Mouse (Mus musculus) midbrain, embryonic 16.5 days (tissue): ENCODE data around the gene Nhlh1. TPM values are rescaled to one million over a fixed set of nuclear protein-coding genes. Genes with fewer than 3 reads are reported as not detected.

Source experiments
- ATAC-seq: fragments of 200-750 bp; cut with Nextera tagmentation; 2 replicates; pipeline ENCODE4 v1.8.0; 2017; ENCODE audit warnings: moderate TSS enrichment
- H3K27ac ChIP-seq: fragments of 300-500 bp; sonication (generic); 2 replicates; pipeline ENCODE4 v1.5.1; 2014; ENCODE audit warnings: mild to moderate bottlenecking, low read length, mixed read lengths
- H3K27me3 ChIP-seq: fragments of 300-500 bp; sonication (generic); 2 replicates; pipeline ENCODE4 v1.6.1; 2014; ENCODE audit warnings: low read depth, low read length, mixed read lengths; ENCODE audit not compliant: control insufficient read depth, insufficient read depth
- H3K36me3 ChIP-seq: fragments of 300-500 bp; sonication (generic); 2 replicates; pipeline ENCODE4 v1.6.1; 2014; ENCODE audit warnings: mild to moderate bottlenecking, low read length, moderate library complexity, mixed read lengths; ENCODE audit not compliant: control insufficient read depth, insufficient read depth
- H3K4me1 ChIP-seq: fragments of 300-500 bp; sonication (generic); 2 replicates; pipeline ENCODE4 v1.6.1; 2014; ENCODE audit warnings: mild to moderate bottlenecking, low read length, mixed read lengths; ENCODE audit not compliant: control insufficient read depth, insufficient read depth
- H3K4me2 ChIP-seq: fragments of 300-500 bp; sonication (generic); 2 replicates; pipeline ENCODE4 v1.6.1; 2014; ENCODE audit warnings: mild to moderate bottlenecking, low read length, mixed read lengths
- H3K4me3 ChIP-seq: fragments of 300-500 bp; sonication (generic); 2 replicates; pipeline ENCODE4 v1.5.1; 2014; ENCODE audit warnings: low read depth, mild to moderate bottlenecking, low read length, moderate library complexity, mixed read lengths
- H3K9ac ChIP-seq: fragments of 300-500 bp; sonication (generic); 2 replicates; pipeline ENCODE4 v1.6.1; 2014; ENCODE audit warnings: low read depth, low read length, mixed read lengths
- H3K9me3 ChIP-seq: fragments of 300-500 bp; sonication (generic); replicated peaks from 2 replicates; pipeline ENCODE4 v1.6.1; 2014; ENCODE audit warnings: mild to moderate bottlenecking, low read length, mixed read lengths; ENCODE audit not compliant: control insufficient read depth, poor library complexity, severe bottlenecking
- WGBS: fragments of 180-500 bp; shearing (Covaris S2); extraction: QIAGEN DNeasy Blood & Tissue Kit; methylation state at CpG from one replicate; pipeline ENCODE4 v1.1.7; 2014; 5-methylcytosine and 5-hydroxymethylcytosine counted together
- polyA plus RNA-seq: library from polyadenylated mRNA; unstranded; fragments of >200 nt; fragmentation: Nextera tagmentation; extraction: Ambion mirVana; gene quantifications from 2 replicates; pipeline ENCODE4 v1.2.1, GENCODE M21; 2015

Nhlh1 gene
- polyA plus RNA-seq, 1 experiment from 2014 or later = 0.45 TPM

- peak; percentile 99 for ATAC-seq
- Histone ChIP-seq H3K9me3 (no peaks in the 10 kb centered on the region), H3K4me1 (peaks cover 17% of the 10 kb centered on the region), H3K4me2 (peak within 1 kb of the TSS; percentile 84), H3K27me3 (no peaks in the 10 kb centered on the region), H3K4me3 (peak within 1 kb of the TSS; percentile 77), H3K27ac (peak within 1 kb of the TSS; percentile 86), H3K36me3 (peaks cover 11% of the 10 kb centered on the region; the same call in 1 of the 2 replicates), H3K9ac (peak within 1 kb of the TSS; percentile 88)
- WGBS = under 1% methylated on average over 40 of the region's 40 CpGs
Measured at GRCm38 (mm10) chr1:172082101-172082898, 24.9 kb upstream of the Nhlh1 start, which contains the start of the genes Copa and Ncstn. TSS of gene Copa (plus strand) at chr1:172082529. TSS of gene Ncstn (minus strand) at chr1:172082795.

DNA sequence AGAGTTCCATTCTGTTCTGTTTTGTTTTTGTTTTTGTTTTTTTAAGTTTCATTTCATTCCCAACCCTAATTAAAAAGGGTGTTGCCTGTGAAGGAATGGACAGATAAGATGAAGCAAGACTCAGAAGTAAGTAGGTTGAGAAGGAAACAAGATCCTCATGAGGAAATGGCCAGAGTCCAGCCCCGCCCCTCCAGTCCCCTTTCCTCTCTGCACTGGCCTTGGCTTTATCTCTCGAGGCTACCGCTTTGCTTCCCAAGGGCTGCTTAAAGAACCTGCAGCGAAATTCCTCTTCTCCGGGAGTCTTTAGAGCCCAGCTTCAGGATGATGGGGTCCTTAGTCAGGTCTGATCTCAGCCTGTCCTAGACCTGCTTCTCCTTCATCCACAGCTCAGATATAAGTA is 20.6 kb upstream of the Nhlh1 start:
- H3K9me3 ChIP-seq = no peaks in the 10 kb centered on the region
- no peaks in the 10 kb centered on the region for H3K27me3 ChIP-seq
- no peak overlapping the region for H3K4me3 ChIP-seq
- peaks cover 4% of the 10 kb centered on the region for H3K4me1 ChIP-seq
- ATAC-seq = no peak
- H3K9ac ChIP-seq = no peak overlapping the region
- no peak overlapping the region for H3K4me2 ChIP-seq
- H3K27ac ChIP-seq = no peak overlapping the region
- peaks cover 28% of the 10 kb centered on the region for H3K36me3 ChIP-seq
- WGBS = 81% methylated on average over 5 of the region's 5 CpGs

GRCm38 (mm10) chr1:172072604-172073003 is 15.2 kb upstream of the Nhlh1 start:
- no peak for ATAC-seq
- peaks cover 60% of the 10 kb centered on the region for H3K36me3 ChIP-seq
- no peak overlapping the region for H3K4me3 ChIP-seq
- H3K9me3 ChIP-seq = no peaks in the 10 kb centered on the region
- H3K27ac ChIP-seq = no peak overlapping the region
- H3K4me1 ChIP-seq = no peaks in the 10 kb centered on the region
- no peak overlapping the region for H3K4me2 ChIP-seq
- H3K9ac ChIP-seq = no peak overlapping the region
- no peaks in the 10 kb centered on the region for H3K27me3 ChIP-seq
- WGBS = 96% methylated on average over 7 of the region's 7 CpGs

GRCm38 (mm10) chr1:172071556-172071955 is 14.2 kb upstream of the Nhlh1 start:
- Histone ChIP-seq H3K27me3 (no peaks in the 10 kb centered on the region), H3K4me3 (no peak overlapping the region), H3K36me3 (peaks cover 69% of the 10 kb centered on the region), H3K9me3 (no peaks in the 10 kb centered on the region), H3K4me2 (no peak overlapping the region), H3K4me1 (no peaks in the 10 kb centered on the region), H3K27ac (no peak overlapping the region), H3K9ac (no peak overlapping the region)
- 49% methylated on average over 4 of the region's 4 CpGs for WGBS
- no peak for ATAC-seq

DNA sequence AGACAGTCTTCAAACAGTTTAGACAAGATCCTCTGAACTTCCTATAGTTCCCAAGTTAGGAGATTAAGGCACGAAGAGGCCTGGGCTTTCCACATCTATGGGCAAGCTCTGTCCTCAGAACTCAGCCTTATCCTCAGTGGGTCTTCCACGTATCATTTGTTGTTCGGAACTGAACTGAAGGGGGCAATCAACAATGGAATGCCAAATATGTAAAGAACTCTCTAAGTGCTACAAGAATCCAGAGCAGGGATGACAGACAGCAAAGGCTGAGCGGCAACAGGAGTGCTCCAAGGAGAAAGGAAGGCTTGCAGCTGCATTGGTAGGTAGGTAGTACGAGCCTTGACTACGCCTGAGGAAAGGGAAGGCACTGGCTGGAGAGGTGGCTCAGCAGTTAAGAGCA is 12.9 kb upstream of the Nhlh1 start:
- 81% methylated on average over 6 of the region's 6 CpGs for WGBS
- Histone ChIP-seq H3K36me3 (peaks cover 72% of the 10 kb centered on the region), H3K9me3 (no peaks in the 10 kb centered on the region), H3K4me3 (no peak overlapping the region), H3K9ac (no peak overlapping the region), H3K27me3 (no peaks in the 10 kb centered on the region), H3K4me1 (no peaks in the 10 kb centered on the region), H3K4me2 (no peak overlapping the region), H3K27ac (no peak overlapping the region)
- ATAC-seq = no peak

DNA sequence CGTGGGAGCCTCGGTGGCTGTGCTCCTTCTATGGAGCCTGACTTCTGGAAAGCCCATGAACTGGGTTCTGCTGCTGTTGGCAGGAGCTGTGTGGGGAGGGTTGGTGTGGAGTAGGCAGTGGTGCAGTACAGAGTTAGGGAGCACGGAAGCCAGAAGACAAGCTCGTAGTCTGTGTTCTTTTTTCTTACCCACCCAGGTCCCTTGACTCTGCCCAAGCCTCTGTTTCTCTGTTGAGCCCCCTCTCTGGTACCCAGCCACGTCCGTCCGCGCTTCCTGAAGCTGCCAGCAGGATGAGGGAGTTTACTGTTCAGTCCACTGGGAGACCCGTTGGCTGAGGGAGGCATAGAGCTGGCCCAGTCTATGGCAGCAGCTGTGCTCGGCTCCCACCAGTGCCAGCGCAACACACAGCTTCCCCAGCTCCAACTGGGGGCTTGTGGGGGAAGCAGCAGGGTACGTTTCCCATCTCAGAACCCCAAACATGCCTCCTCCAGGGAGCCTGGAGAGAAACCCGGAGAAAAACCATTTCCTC is 7.3 kb upstream of the Nhlh1 start:
- no peak overlapping the region for H3K4me2 ChIP-seq
- no peaks in the 10 kb centered on the region for H3K27me3 ChIP-seq
- WGBS = 45% methylated on average over 13 of the region's 13 CpGs
- H3K9ac ChIP-seq = no peak overlapping the region
- no peaks in the 10 kb centered on the region for H3K9me3 ChIP-seq
- H3K4me3 ChIP-seq = no peak overlapping the region
- H3K36me3 ChIP-seq = peaks cover 38% of the 10 kb centered on the region
- H3K4me1 ChIP-seq = no peaks in the 10 kb centered on the region
- peak; percentile 70 for ATAC-seq
- H3K27ac ChIP-seq = 0 out of 2 replicates have a peak overlapping the region, but pooled peaks have one; percentile 10

- WGBS = 72% methylated on average over 4 of the region's 4 CpGs
- no peak overlapping the region for H3K4me2 ChIP-seq
- no peak overlapping the region for H3K4me3 ChIP-seq
- peaks cover 2% of the 10 kb centered on the region; the same call in 1 of the 2 replicates for H3K4me1 ChIP-seq
- peaks cover 25% of the 10 kb centered on the region for H3K36me3 ChIP-seq
- no peak overlapping the region for H3K9ac ChIP-seq
- no peaks in the 10 kb centered on the region for H3K27me3 ChIP-seq
- H3K27ac ChIP-seq = no peak overlapping the region
- H3K9me3 ChIP-seq = no peaks in the 10 kb centered on the region
- no peak for ATAC-seq
Measured at GRCm38 (mm10) chr1:172063291-172064023, 6.1 kb upstream of the Nhlh1 start.

DNA sequence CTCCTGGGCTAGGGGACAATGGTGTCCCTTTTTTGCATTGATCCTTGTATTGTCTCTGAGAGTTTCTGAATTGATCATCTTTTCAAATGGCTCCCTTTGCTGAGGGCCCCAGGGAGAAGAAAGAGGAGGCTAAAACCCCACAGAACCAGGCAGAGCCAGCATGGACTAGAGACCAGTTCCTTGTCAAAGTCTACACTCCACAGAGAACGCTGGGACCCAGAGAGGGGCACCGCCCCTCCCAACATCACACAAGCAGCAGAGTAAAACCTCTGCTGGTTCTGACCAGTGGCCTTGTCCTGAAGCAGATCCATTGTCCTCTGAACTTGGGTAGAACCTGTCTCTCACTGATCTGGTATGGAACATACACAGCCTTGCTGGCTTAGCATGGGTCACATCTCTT is 4.7 kb upstream of the Nhlh1 start:
- Histone ChIP-seq H3K9me3 (no peaks in the 10 kb centered on the region), H3K27me3 (no peaks in the 10 kb centered on the region), H3K4me2 (no peak overlapping the region), H3K36me3 (peaks cover 18% of the 10 kb centered on the region), H3K9ac (no peak overlapping the region), H3K4me3 (no peak overlapping the region), H3K27ac (no peak overlapping the region), H3K4me1 (peaks cover 10% of the 10 kb centered on the region; the same call in 1 of the 2 replicates)
- WGBS = 87% methylated on average over 2 of the region's 2 CpGs
- no peak for ATAC-seq
